Mouse (Mus musculus) urinary bladder, postnatal 14 days (tissue): ENCODE results near the gene Fam171a1.

Experiments
- DNase-seq: peaks from one replicate; pipeline ENCODE4 v3.0.0; 2021; ENCODE audit warnings: low spot score

Gene Fam171a1

DNA sequence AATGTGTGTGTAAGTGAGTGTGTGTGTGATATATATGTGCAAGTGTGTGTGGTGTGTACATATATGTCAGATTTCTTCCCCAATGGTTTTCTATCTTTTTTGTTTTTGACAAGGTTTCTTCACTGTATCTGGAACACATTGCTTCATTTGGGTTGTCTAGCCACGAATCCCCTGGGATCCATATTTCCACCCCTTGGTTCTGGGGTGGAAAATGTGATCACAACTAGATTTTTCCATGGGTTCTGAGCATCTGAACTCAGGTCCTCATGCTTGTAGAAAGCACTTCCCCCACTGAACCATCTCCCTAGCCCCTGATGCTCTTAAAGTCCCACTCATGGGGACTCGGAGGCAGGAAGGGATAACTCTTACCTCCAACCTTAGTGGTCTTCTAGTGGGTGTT, 159.3 kb downstream of the Fam171a1 start:
- no peak for DNase-seq

DNA sequence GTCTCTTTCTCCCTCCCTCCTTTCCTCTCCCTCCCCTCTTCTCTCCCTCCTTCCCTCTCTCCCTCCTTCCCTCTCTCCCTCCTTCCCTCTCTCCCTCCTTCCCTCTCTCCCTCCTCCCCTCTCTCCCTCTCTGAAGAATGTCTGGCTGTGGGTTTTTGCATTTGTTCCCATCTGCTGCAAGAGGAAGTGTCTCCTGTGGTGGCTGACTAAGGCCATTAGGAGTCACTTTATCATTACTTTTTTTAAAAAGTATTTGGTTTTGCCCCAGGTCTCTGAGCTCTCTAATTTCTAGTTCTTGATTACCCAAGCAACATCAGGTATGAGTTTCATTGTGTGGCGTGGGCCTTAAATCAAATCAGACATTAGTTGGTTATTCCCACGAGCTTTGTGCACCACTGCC, 162.1 kb downstream of the Fam171a1 start:
- no peak for DNase-seq
